Mouse (Mus musculus) liver, embryonic 15.5 days (tissue): ENCODE measurements around the gene Zfp653. TPM values are rescaled to one million over a fixed set of nuclear protein-coding genes. Genes with fewer than 3 reads are reported as not detected.
"Not testable (repeated sequence)": the region's sequence is repeated elsewhere in the genome, so short reads cannot be mapped to it uniquely, and the experiment has no call there.

Experiments
- ATAC-seq: fragments of 200-750 bp; cut with Nextera tagmentation; 2 replicates; pipeline ENCODE4 v1.8.0; 2017; ENCODE audit warnings: moderate number of reproducible peaks, mild to moderate bottlenecking, moderate library complexity; ENCODE audit not compliant: insufficient read depth
- H3K27ac ChIP-seq: fragments of 300-500 bp; sonication (generic); replicated peaks from 2 replicates; pipeline ENCODE4 v1.5.1; 2015; ENCODE audit warnings: mild to moderate bottlenecking, inconsistent platforms
- H3K27me3 ChIP-seq: fragments of 300-500 bp; sonication (generic); 2 replicates; pipeline ENCODE4 v1.6.1; 2015; ENCODE audit warnings: mild to moderate bottlenecking, inconsistent platforms
- H3K36me3 ChIP-seq: fragments of 300-500 bp; sonication (generic); replicated peaks from 2 replicates; pipeline ENCODE4 v1.6.1; 2015; ENCODE audit warnings: moderate library complexity, mild to moderate bottlenecking, inconsistent platforms
- H3K4me1 ChIP-seq: fragments of 300-500 bp; sonication (generic); replicated peaks from 2 replicates; pipeline ENCODE4 v1.6.1; 2015; ENCODE audit warnings: inconsistent platforms
- H3K4me2 ChIP-seq: fragments of 300-500 bp; sonication (generic); 2 replicates; pipeline ENCODE4 v1.6.1; 2015; ENCODE audit warnings: moderate library complexity, mild to moderate bottlenecking, inconsistent platforms
- H3K4me3 ChIP-seq: fragments of 300-500 bp; sonication (generic); replicated peaks from 2 replicates; pipeline ENCODE4 v1.5.1; 2015; ENCODE audit warnings: mild to moderate bottlenecking, inconsistent platforms
- H3K9ac ChIP-seq: fragments of 300-500 bp; sonication (generic); 2 replicates; pipeline ENCODE4 v1.6.1; 2015; ENCODE audit warnings: moderate library complexity, mild to moderate bottlenecking, inconsistent platforms
- H3K9me3 ChIP-seq: fragments of 300-500 bp; sonication (generic); replicated peaks from 2 replicates; pipeline ENCODE4 v1.6.1; 2016; ENCODE audit warnings: inconsistent platforms
- WGBS: fragments of 180-500 bp; shearing (Covaris S2); methylation state at CpG from one replicate; pipeline ENCODE4 v1.1.7; 2015; ENCODE audit warnings: mixed read lengths; ENCODE audit not compliant: insufficient replicate concordance; 5-methylcytosine and 5-hydroxymethylcytosine counted together
- polyA plus RNA-seq: library from polyadenylated mRNA; unstranded; fragments of >200 nt; fragmentation: Nextera tagmentation; extraction: Ambion mirVana; gene quantifications from 2 replicates; pipeline ENCODE4 v1.2.1, GENCODE M21; 2015

The Zfp653 gene
- polyA plus RNA-seq, 1 experiment from 2014 or later, result 4.9 TPM

DNA sequence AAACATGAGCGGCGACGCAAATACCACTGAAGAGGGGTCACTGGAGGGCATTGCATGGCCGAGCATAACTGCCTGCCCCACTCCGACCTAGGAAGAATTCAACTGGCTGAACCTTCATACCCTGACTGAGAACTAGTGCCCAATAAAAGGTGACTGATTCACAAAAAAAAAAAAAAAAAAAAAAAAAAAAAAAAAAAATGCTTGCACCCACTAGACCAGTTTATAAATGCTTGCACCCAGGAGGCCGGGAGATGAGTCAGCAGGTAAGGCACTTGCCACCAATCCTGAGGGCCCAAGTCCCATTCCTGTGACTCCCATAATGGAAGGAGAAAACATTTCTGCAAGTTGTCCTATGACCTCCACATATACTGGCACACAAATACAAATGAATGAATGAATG is 21.6 kb upstream of the Zfp653 start:
- H3K4me2 ChIP-seq, result no peak overlapping the region
- ATAC-seq, result no peak
- H3K4me1 ChIP-seq, result peaks cover 8% of the 10 kb centered on the region
- H3K4me3 ChIP-seq, result no peak overlapping the region
- H3K9ac ChIP-seq, result no peak overlapping the region
- 80% methylated on average over 6 of the region's 6 CpGs for WGBS
- no peaks in the 10 kb centered on the region for H3K9me3 ChIP-seq
- H3K27me3 ChIP-seq, result peaks cover 41% of the 10 kb centered on the region
- no peaks in the 10 kb centered on the region for H3K36me3 ChIP-seq
- H3K27ac ChIP-seq, result no peak overlapping the region

DNA sequence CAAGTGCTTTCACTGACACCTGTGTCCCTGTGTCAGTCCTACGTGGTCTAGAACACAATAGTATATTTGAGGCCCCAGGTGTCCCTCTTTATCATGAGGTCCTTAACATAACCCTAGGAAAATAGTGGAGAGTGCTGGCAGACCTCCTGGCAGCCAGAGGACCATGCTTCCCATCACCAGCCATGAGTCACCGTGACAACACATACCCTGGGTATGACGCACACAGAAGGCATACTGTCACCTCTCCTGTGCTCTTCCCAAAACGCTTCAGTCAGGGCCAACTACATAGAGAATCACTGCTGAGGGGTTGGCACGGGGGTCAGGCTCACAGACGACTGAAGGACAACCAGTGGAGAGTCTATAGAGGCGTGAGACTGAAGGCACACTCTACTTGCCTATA is 18.8 kb upstream of the Zfp653 start:
- H3K4me2 ChIP-seq, result no peak overlapping the region
- H3K9me3 ChIP-seq, result no peaks in the 10 kb centered on the region
- H3K4me1 ChIP-seq, result peaks cover 9% of the 10 kb centered on the region
- no peak for ATAC-seq
- H3K9ac ChIP-seq, result no peak overlapping the region
- WGBS, result 76% methylated on average over 7 of the region's 7 CpGs
- H3K36me3 ChIP-seq, result no peaks in the 10 kb centered on the region
- H3K4me3 ChIP-seq, result no peak overlapping the region
- no peak overlapping the region for H3K27ac ChIP-seq
- H3K27me3 ChIP-seq, result peaks cover 17% of the 10 kb centered on the region

DNA sequence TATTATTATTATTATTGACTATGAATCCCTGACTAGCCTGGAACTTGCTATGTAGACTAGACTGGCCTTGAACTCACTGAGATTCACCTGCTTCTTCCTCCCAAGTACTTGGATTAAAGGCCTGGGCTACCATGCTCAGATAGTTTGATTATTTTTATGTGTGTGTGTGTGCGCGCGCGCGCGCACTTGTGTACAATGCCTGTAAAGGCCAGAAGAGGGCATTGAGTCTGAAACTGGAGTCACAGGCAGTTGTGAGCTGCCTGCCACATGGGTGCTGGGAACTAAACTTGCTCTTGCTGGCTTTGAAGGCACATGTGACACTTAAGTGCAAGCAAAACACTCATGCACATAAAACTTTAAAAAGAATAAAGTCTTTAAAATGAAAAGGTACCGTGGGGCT is 18.1 kb upstream of the Zfp653 start:
- Histone ChIP-seq H3K27ac (no peak overlapping the region), H3K36me3 (no peaks in the 10 kb centered on the region), H3K4me1 (peaks cover 16% of the 10 kb centered on the region), H3K9ac (no peak overlapping the region), H3K4me2 (no peak overlapping the region), H3K27me3 (peaks cover 10% of the 10 kb centered on the region), H3K4me3 (no peak overlapping the region), H3K9me3 (no peaks in the 10 kb centered on the region)
- 94% methylated on average over 7 of the region's 7 CpGs for WGBS
- ATAC-seq, result no peak

DNA sequence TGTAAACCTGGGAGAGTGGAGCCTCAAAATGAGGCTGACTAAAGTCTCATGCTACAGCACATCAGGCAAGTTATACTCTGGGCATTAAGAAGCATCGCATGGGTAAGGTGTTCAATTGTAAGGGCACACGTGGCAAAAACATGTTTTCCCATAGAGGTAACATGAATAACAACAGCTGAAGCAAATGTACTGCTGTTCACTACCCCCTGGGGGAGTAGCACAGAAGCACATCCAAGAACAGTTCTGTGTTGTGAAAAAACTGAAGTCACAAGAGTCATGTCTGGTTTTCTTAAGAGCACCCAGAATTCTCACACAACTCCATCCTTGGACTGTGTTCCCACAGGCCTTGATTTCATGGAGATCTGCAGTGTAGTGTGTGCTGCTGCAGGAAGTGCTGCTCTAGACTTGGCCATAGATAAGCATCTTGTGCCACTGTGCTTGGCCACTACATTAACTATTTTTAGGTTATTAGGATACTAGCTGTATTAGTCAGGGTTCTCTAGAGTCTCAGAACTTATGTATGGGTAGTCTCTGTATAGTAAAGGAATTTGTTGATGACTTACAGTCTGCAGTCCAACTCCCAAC is 15.9 kb upstream of the Zfp653 start:
- 48% methylated on average over 2 of the region's 2 CpGs for WGBS
- H3K27me3 ChIP-seq, result no peaks in the 10 kb centered on the region
- H3K36me3 ChIP-seq, result 0 out of 2 replicates have a peak, but pooled peaks cover 3% of the 10 kb centered on the region
- H3K4me3 ChIP-seq, result no peak overlapping the region
- no peak for ATAC-seq
- no peak overlapping the region for H3K9ac ChIP-seq
- no peak overlapping the region for H3K4me2 ChIP-seq
- no peaks in the 10 kb centered on the region for H3K9me3 ChIP-seq
- peaks cover 27% of the 10 kb centered on the region for H3K4me1 ChIP-seq
- H3K27ac ChIP-seq, result no peak overlapping the region

DNA sequence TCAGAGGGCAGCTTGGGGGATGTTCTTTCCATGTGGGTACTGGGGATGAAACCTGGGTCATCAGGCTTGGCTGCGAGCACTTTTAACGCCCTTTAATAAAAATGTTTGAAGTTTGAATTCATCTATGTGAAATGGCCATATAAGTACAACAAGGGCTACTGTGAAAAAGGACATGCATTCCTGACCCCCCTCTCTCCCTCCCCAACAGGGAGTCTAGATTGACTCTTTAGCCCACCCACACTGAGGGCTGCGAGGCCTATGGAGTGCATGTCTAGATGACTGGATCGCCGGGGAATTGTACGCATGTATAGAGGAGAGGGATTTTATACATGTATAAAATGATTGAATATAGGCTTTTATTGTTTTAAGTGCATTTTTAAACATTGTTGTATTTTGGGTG is 14.8 kb upstream of the Zfp653 start:
- peak overlapping the region; percentile 77; the same call in 1 of the 2 replicates for H3K27ac ChIP-seq
- 83% methylated on average over 6 of the region's 6 CpGs for WGBS
- peaks cover 27% of the 10 kb centered on the region for H3K4me1 ChIP-seq
- peak overlapping the region; percentile 72 for H3K4me2 ChIP-seq
- ATAC-seq, result no peak
- 0 out of 2 replicates have a peak, but pooled peaks cover 3% of the 10 kb centered on the region for H3K36me3 ChIP-seq
- H3K9ac ChIP-seq, result peak overlapping the region; percentile 86
- peak overlapping the region; percentile 92 for H3K4me3 ChIP-seq
- H3K27me3 ChIP-seq, result no peaks in the 10 kb centered on the region
- H3K9me3 ChIP-seq, result no peaks in the 10 kb centered on the region

DNA sequence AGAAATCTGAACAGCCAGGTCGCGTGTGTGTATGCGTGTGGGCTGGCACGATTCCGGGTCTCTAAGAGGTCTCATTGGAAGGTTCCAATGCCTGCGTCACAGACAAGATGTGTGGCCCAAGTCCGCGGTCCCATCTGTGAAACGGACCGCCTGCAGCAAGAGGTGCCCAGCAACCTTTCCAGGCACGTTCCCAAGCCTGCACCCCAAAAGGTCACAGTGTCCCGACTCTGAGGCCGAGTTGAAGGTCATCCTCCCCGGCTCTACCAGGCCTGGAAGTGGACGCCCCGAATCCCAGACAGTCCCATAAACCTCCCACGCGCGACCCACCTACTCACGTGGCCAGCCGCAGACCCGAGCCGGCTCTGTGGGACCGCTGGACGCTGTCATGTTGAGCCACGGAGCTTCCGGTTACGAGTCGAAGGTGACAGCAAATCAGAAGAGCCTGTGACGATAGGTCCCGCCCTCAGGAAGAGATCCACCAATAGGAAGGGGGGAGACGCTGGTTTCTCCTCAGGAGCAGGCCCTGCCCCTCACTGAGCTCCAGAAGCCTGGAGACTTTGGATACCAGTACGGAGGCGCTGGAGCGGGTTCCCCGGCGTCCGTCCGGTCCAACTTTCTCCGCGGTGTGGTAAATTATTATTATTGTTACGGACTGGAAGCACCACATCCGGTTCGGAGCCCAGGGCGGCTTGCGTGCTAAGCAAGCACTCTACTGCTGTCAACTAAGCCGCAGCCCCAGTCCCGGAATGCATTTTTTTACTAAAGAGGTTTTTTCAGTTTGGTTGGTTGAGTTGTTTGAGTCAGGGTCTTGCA is 14.1 kb upstream of the Zfp653 start, which contains the start of gene Ecsit:
Gene Ecsit (minus strand): TSS at position 417 of the 813 bp plus-strand sequence.
- Histone ChIP-seq H3K9me3 (no peaks in the 10 kb centered on the region), H3K27me3 (no peaks in the 10 kb centered on the region), H3K4me2 (peak within 1 kb of the TSS; percentile 72), H3K36me3 (0 out of 2 replicates have a peak, but pooled peaks cover 3% of the 10 kb centered on the region), H3K9ac (peak within 1 kb of the TSS; percentile 86), H3K27ac (peak within 1 kb of the TSS; percentile 77), H3K4me3 (peak within 1 kb of the TSS; percentile 92), H3K4me1 (peaks cover 27% of the 10 kb centered on the region)
- WGBS, result under 1% methylated on average over 48 of the region's 48 CpGs
- ATAC-seq, result peak; percentile 99

DNA sequence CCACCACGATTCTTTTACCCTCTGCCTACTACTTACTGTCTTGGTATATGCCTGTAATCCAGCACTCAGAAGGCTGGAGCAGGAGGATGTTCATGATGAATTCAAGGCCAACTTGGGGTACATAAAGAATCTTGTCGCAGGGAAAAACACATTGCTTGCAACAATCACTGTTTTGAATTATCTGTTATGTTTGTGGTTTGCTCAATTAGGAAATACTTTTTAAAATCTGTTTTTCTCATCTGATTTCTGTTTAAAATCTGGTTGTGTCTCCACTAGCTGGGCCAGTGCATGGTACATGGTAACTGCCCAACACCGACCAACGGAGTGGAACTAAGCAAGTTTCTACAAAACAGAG is 13.5 kb upstream of the Zfp653 start:
- peaks cover 27% of the 10 kb centered on the region for H3K4me1 ChIP-seq
- H3K4me2 ChIP-seq, result peak overlapping the region; percentile 72
- peak overlapping the region; percentile 69 for H3K27ac ChIP-seq
- H3K27me3 ChIP-seq, result no peaks in the 10 kb centered on the region
- H3K36me3 ChIP-seq, result 0 out of 2 replicates have a peak, but pooled peaks cover 3% of the 10 kb centered on the region
- no peak for ATAC-seq
- peak overlapping the region; percentile 86 for H3K9ac ChIP-seq
- peak overlapping the region; percentile 92 for H3K4me3 ChIP-seq
- 17% methylated on average over 4 of the region's 4 CpGs for WGBS
- no peaks in the 10 kb centered on the region for H3K9me3 ChIP-seq

DNA sequence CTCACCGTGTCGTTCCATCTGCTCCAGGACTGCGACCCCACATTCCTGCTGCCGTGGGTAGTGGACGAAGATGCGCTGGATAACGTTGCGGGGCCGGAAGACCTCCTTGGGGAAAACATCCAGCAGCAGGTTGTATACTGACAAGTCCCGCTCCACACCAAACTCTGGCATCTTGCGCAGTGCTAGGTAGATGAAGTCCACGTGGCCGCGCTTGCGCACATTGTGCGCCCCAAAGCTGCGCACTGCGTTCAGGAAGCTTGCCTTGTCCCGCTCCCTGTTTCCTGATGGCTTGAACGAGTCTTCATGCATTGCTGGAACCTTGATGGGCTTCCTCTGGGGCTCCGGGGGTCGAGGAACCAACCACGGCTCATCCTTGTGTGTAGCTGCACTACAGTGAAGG is 5.0 kb upstream of the Zfp653 start:
- no peak overlapping the region for H3K4me3 ChIP-seq
- no peaks in the 10 kb centered on the region for H3K27me3 ChIP-seq
- WGBS, result 84% methylated on average over 23 of the region's 23 CpGs
- no peak for ATAC-seq
- H3K36me3 ChIP-seq, result peaks cover 37% of the 10 kb centered on the region
- no peak overlapping the region for H3K27ac ChIP-seq
- H3K9me3 ChIP-seq, result no peaks in the 10 kb centered on the region
- H3K4me2 ChIP-seq, result no peak overlapping the region
- H3K9ac ChIP-seq, result no peak overlapping the region
- H3K4me1 ChIP-seq, result peaks cover 11% of the 10 kb centered on the region; the same call in 1 of the 2 replicates

DNA sequence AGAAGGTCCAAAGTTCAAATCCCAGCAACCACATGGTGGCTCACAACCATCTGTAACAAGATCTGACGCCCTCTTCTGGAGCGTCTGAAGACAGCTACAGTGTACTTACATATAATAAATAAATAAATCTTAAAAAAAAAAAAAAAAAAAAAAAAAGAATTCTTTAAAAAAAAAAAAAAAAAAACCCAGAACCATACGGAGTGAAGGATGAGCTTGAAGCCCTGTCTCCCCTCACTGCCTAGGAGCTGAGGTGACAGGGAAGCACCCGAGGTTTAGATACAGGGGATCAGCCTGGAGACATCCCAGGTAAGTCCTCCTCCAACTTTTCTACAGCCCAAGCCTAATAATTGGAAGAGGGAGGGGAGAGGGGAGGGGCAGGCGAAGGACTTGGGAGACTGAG is 4.6 kb upstream of the Zfp653 start:
- Histone ChIP-seq H3K36me3 (peaks cover 37% of the 10 kb centered on the region), H3K4me1 (peaks cover 11% of the 10 kb centered on the region; the same call in 1 of the 2 replicates)
- not testable (repeated sequence) for H3K4me3 ChIP-seq, H3K9me3 ChIP-seq, H3K4me2 ChIP-seq, H3K27me3 ChIP-seq, H3K27ac ChIP-seq, H3K9ac ChIP-seq, ATAC-seq
- WGBS, result 66% methylated on average over 5 of the region's 5 CpGs

DNA sequence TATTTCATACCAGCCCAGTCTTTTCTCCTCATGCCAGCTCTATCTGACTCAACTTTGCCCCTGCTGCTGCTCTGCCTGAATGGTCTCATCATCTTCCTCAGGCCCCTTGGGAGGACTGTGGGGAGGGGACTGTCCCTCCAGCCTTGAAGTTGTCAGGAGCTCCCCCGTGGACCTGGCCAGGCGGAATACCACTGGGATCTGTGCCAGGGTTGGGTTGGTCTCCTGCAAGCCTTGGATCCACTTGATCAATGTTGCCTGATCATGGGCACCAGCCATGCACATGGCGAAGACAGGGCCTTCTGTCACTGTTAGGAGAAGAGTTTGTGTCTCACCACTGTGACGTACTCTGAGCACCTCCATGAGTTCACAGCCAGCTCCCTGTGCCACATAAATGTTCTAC is 1.1 kb upstream of the Zfp653 start:
- peaks cover 43% of the 10 kb centered on the region for H3K36me3 ChIP-seq
- 86% methylated on average over 4 of the region's 4 CpGs for WGBS

DNA sequence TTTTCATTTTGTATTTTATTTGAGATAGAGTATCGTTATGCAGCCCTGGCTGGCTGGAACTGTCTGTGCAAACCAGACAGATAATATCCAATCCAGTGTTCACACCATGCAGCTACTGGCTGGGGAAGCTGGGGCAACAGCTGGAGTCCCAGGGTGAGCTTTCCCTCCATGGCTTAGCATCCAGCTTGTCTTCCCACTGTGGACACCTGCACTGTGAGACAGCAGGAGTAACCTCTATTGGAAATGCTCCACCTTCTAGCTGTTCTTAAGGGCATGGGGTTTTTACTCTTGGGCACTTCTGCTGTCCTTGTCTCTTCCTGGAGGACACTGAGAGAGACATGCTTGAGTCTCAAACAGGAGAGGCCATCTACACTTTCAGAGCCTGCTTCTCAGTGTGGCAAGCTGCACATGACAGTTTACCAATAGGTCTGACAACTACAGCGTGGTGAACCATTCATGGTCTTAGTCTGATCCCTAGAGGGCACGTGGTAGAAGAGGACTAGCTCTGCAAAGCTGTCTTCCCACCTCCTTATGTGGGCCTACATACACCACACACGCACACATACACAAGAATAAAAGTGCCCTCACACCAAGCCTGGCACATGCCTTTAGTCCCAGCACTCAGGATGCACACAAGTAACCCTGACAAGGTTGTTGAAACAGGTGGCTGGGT is 1.2 kb downstream of the Zfp653 start:
- Histone ChIP-seq H3K9me3 (no peaks in the 10 kb centered on the region), H3K27ac (peak overlapping the region; percentile 95), H3K36me3 (peaks cover 41% of the 10 kb centered on the region), H3K4me3 (peak overlapping the region; percentile 79), H3K27me3 (no peaks in the 10 kb centered on the region), H3K4me1 (peaks cover 27% of the 10 kb centered on the region), H3K9ac (peak overlapping the region; percentile 84; the same call in 1 of the 2 replicates), H3K4me2 (peak overlapping the region; percentile 76)
- ATAC-seq, result no peak
- WGBS, result 63% methylated on average over 4 of the region's 4 CpGs

More for the DNA sequence above, 1.1 kb upstream of the Zfp653 start:
- no peaks in the 10 kb centered on the region for H3K9me3 ChIP-seq
- H3K27me3 ChIP-seq, result no peaks in the 10 kb centered on the region
- H3K27ac ChIP-seq, result no peak overlapping the region
- ATAC-seq, result no peak
- no peak overlapping the region for H3K4me3 ChIP-seq
- no peak overlapping the region for H3K4me2 ChIP-seq
- no peak overlapping the region for H3K9ac ChIP-seq
- H3K4me1 ChIP-seq, result peaks cover 23% of the 10 kb centered on the region
